Mouse (Mus musculus) liver, adult (tissue): ENCODE measurements around the gene Atl1.

Experiments used
- GATA4 ChIP-seq: IDR thresholded peaks from 2 replicates; pipeline ENCODE4 v1.6.1; 2014; ENCODE audit warnings: mild to moderate bottlenecking, low read length; ENCODE audit not compliant: insufficient replicate concordance

Atl1 gene

DNA sequence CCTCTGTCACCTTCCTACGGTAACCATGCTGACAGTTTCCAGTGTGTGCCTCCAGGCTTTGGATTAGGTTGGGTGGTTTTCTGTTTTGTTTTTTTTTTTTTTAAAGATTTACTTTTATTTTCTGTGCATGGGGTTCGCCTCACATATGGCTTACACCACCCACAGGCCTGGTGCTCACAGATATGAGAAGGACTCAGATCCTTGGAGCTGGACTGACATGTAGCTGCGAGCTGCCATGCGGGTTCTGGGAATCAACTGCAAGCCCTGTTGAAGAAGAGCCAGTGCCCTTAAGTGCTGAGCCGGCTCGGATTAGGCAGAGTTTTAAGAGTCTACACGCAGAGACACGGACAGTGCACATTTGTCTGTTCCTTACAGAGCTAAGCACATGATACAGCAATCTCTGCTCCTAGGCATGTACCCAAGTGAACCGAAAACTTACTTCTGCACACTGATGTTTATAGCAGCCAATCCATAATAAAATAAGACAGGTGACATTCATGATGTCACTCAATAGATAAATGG is 14.5 kb upstream of the Atl1 start:
- TF ChIP-seq GATA4 = no peak

- no peak for TF ChIP-seq GATA4
Measured at GRCm38 (mm10) chr12:69879172-69879665, 13.2 kb upstream of the Atl1 start.

GRCm38 (mm10) chr12:69879739-69880138 is 12.7 kb upstream of the Atl1 start:
- no peak for TF ChIP-seq GATA4

- TF ChIP-seq GATA4 = no peak
Measured at GRCm38 (mm10) chr12:69881198-69881905, 11.1 kb upstream of the Atl1 start.

- no peak for TF ChIP-seq GATA4
Measured at GRCm38 (mm10) chr12:69884053-69884452, 8.4 kb upstream of the Atl1 start.

GRCm38 (mm10) chr12:69885170-69885923 is 7.1 kb upstream of the Atl1 start:
- TF ChIP-seq GATA4 = no peak

DNA sequence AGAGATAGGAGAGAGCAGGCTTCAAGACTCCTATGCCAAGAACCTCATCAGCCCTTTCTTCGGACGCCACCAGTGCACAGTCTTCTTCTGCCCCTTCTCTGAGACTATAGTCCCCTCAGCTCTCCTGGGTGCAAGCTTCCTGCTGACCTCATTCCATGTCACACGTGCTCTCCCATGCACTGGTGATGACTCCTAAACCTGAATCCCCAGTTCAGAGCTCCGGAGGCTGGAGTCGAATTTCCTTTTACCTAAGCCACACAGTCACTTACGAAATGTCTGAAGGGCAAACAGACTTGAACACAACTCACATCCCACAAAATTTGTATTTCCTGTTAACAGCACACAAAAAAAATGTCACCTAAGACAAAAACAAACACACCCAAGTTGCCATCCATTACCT is 4.6 kb upstream of the Atl1 start:
- TF ChIP-seq GATA4 = no peak

- no peak for TF ChIP-seq GATA4
Measured at GRCm38 (mm10) chr12:69888345-69888744, 4.1 kb upstream of the Atl1 start.

DNA sequence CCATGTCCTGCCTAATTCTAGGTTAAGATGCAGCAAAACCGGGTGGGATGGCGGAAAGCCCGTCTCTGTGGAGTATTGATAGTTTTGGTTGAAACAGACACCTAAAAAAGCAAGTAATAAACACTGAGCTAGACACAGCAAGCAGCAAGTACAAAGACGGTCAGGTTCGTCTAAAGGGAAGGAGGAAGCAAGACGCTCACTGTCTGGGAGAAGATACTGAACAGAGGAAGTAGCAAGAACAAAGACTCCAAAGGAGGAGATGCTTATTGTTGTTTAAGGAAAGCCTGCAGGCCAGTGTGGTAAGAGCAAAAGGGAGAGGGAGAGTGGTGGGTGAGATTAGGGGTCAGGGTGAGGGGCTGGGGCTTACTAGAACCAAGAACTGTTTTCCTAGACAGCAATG is 2.4 kb upstream of the Atl1 start:
- no peak for TF ChIP-seq GATA4

GRCm38 (mm10) chr12:69890476-69890875 is 1.9 kb upstream of the Atl1 start:
- TF ChIP-seq GATA4 = no peak

DNA sequence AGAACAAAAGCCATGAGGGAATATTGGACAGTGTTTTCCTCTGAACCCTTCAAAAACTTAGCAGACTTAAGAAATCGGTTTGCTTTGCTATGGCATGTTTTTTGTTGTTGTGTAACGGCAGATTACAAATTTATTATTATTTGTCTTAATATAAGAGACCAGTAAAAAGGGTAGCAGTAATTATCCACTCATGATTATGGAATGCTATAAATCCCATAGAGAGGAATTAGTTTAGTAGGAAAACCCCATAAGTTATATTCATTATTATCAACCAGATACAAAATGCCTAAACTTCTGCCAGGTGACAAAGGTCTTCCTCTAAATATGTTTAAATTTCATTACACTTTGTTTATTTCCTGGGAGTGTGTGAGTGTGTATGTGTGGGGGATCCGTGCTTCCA is 693 bp upstream of the Atl1 start:
- TF ChIP-seq GATA4 = no peak

- TF ChIP-seq GATA4 = no peak
Measured at GRCm38 (mm10) chr12:69893927-69894326, 1.5 kb downstream of the Atl1 start.

DNA sequence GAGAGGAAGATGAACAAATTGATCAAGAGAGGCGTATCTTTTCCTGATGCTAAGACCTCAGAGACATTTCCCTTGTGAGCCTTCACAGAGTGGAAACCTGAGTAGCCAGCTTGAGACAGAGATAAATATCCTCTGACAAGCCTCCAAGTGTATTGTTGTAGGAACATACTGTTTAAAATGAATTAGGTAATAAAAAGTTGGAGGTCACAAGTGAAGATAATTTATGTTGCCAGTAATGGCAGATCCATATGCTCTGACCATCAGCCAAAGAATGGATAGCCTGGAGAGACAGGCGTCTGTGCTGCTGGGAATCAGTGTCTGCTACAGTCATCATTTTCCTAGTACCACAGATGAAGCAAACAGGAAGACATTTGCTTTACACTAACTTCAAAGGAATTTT is 2.6 kb downstream of the Atl1 start:
- TF ChIP-seq GATA4 = no peak

GRCm38 (mm10) chr12:69898119-69898518 is 5.7 kb downstream of the Atl1 start:
- TF ChIP-seq GATA4 = no peak

- no peak for TF ChIP-seq GATA4
Measured at GRCm38 (mm10) chr12:69904991-69905390, 12.6 kb downstream of the Atl1 start.
